Mouse (Mus musculus): ENCODE data around the gene Nol3. TPM values are rescaled to one million over a fixed set of nuclear protein-coding genes. Genes with fewer than 3 reads are reported as not detected.
A peak's percentile ranks its signal among the peaks of the same experiment; 100 is the strongest.

The Nol3 gene
- total and polyA plus RNA-seq, 3 experiments = 17.3 to 23.0 (median 19.7) TPM

DNA sequence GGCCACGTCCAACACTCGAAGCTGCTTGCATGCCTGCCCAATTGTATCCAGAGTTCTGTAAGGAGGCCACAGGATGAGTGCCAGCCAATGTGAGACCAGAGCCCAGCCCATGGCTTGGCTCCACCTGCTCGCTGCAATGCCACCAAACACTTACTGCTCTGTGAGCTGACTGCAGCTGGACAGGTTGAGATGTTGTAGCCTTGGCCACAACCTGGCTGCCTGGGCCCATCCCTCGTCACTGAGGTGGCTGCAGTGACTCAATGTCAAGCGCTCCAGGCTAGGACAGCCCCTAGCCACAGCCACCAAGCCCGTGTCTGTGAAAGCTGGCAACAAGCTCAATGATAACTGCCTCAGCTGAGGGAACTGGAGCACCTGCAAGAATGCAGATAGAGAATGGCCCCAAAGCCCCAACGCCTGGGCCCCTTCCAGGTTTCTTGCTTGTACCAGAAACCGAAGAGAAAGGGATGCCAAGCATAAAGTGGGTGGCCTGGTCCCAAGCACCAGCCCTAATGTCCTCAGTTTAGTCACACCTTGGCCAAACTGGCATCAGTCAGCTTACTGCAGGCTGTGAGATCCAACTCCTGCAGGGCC is 37.0 kb downstream of the Nol3 start:
- no peak for TF ChIP-seq POLR2A (IDR thresholded peaks at IDR 0.05; ENCODE audit: insufficient read depth, low read depth, low read length)
- TF ChIP-seq EP300 (IDR thresholded peaks at IDR 0.05; ENCODE audit: insufficient read depth, low read depth, low read length) = 0 out of 2 replicates have a peak, but pooled peaks have one; percentile 6
- 73% methylated on average over 8 of the region's 8 CpGs for WGBS
- Histone ChIP-seq H3K4me1 (ENCODE audit: control insufficient read depth, insufficient read depth, low read length) (peaks cover 1% of the 10 kb centered on the region; the same call in 1 of the 2 replicates), H3K27ac (no peak overlapping the region), H3K79me2 (replicated peaks; ENCODE audit: control insufficient read depth, insufficient read depth, low read length) (no peaks in the 10 kb centered on the region), H3K27me3 (ENCODE audit: control insufficient read depth, insufficient read depth, low read length) (no peaks in the 10 kb centered on the region), H3K9ac (ENCODE audit: low read depth, low read length) (no peak overlapping the region), H3K36me3 (ENCODE audit: control insufficient read depth, insufficient read depth, low read length) (no peaks in the 10 kb centered on the region), H3K4me3 (no peak overlapping the region)
- intact Hi-C loops (cut with DNase I) = no loop called here
- DNase-seq = peak; percentile 25 to 58

DNA sequence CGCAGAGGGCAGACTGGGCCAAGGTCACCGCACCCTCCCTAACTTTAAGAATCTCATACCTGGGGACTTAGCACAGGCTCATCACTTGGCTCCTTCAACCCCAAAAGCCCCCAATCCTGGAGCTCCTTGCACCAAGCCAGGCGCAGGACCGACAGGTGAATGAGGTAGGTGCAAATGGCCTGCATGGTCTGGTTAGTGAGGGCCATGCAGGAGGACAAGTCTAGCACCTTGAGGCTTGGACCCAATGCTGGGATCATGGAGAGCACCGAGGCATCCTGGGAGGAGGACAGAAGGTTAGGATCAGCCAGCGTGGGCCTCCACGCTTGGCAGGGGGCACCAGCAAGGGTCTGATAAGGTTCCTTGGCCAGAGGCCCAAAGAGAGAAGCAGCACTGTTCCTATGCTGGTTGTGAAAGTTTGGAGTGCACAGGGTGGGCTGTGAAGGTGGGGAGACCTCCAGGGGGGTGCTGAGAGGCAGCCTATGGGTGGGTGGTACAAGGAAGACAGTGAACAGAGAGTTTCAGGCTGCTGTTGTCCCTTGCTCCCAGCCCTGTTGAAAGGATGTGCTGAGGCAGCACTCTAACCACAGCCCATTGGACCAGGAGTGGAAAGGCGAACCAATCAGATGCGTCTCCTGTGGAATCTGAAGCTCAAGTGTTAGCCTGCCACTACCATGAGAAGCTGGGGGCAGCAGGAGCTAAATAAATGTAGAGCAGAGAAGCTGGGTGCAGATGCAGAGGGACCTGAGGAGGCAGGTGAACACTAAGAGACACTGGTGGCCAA is 37.9 kb downstream of the Nol3 start:
- Histone ChIP-seq H3K27me3 (ENCODE audit: control insufficient read depth, insufficient read depth, low read length) (no peaks in the 10 kb centered on the region), H3K4me1 (ENCODE audit: control insufficient read depth, insufficient read depth, low read length) (peaks cover 1% of the 10 kb centered on the region; the same call in 1 of the 2 replicates), H3K79me2 (replicated peaks; ENCODE audit: control insufficient read depth, insufficient read depth, low read length) (no peaks in the 10 kb centered on the region), H3K9ac (ENCODE audit: low read depth, low read length) (no peak overlapping the region), H3K36me3 (ENCODE audit: control insufficient read depth, insufficient read depth, low read length) (no peaks in the 10 kb centered on the region), H3K4me3 (no peak overlapping the region), H3K27ac (no peak overlapping the region)
- no peak for TF ChIP-seq EP300 (IDR thresholded peaks at IDR 0.05; ENCODE audit: insufficient read depth, low read depth, low read length)
- TF ChIP-seq CTCF (IDR thresholded peaks at IDR 0.05) = no peak
- no peak for TF ChIP-seq POLR2A (IDR thresholded peaks at IDR 0.05; ENCODE audit: insufficient read depth, low read depth, low read length)
- DNase-seq = no peak
- intact Hi-C loops (cut with DNase I) = no loop called here
- WGBS = 78% methylated on average over 9 of the region's 9 CpGs

DNA sequence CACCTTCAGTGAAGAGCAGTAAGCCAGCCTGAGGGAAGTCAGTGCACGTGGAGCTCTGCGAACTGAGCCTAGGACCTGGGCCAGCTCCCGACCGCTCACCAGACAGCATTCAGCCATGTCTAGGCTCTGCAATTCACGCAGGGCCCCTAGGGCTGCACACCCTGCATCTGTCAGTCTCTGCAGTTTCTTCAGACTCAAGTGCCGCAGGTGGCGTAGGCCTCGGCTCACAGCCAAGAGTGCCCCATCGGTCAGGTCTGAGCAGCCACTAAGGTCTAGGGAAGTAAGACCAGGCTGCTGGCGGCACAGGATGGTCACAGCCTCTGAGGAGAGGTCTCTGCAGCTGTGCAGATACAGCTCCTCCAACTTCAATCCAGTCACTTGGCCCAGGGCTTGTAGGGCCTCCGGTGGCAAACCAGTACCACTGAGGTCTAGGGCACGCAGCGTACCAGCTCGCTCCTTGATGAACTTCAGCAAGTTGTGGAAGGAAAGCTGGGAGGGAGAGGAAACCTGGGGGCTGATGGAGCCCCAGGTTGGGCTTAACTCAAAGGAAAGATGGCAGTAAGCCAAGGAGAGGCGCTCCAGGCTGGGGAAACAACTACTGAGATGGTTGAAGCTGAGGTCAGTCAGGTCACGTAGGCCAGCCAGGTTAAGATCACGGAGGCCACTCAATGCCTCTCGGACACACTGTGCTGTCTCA is 39.3 kb downstream of the Nol3 start:
- Histone ChIP-seq H3K4me1 (ENCODE audit: control insufficient read depth, insufficient read depth, low read length) (peaks cover 1% of the 10 kb centered on the region; the same call in 1 of the 2 replicates), H3K27me3 (ENCODE audit: control insufficient read depth, insufficient read depth, low read length) (no peaks in the 10 kb centered on the region), H3K9ac (ENCODE audit: low read depth, low read length) (no peak overlapping the region), H3K36me3 (ENCODE audit: control insufficient read depth, insufficient read depth, low read length) (no peaks in the 10 kb centered on the region), H3K4me3 (no peak overlapping the region), H3K79me2 (replicated peaks; ENCODE audit: control insufficient read depth, insufficient read depth, low read length) (no peaks in the 10 kb centered on the region), H3K27ac (no peak overlapping the region)
- intact Hi-C loops (cut with DNase I) = no loop called here
- DNase-seq = no peak
- 78% methylated on average over 18 of the region's 18 CpGs for WGBS
- TF ChIP-seq POLR2A (IDR thresholded peaks at IDR 0.05; ENCODE audit: insufficient read depth, low read depth, low read length) (no peak), EP300 (IDR thresholded peaks at IDR 0.05; ENCODE audit: insufficient read depth, low read depth, low read length) (no peak), CTCF (IDR thresholded peaks at IDR 0.05) (no peak)

DNA sequence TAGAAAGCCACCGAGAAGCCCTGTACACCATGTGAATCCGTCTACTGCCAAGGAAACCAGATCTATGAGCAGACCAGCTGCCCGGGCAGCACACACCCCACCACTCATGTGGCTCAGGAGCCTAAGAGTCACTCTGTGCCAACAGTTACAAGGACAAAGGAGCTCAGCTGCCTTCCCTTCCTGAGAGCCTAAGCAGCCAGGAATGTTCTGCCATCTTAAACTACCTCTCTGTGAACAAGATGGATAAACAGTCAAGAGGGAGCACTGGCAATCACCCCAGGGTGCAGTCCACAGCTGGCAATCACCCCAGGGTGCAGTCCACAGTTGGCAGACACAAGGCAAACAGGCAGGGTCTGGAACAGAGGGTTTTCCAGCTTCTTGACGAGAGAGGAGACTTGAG is 42.0 kb downstream of the Nol3 start:
- peak overlapping the region; percentile 17; the same call in 1 of the 2 replicates for H3K27ac ChIP-seq

DNA sequence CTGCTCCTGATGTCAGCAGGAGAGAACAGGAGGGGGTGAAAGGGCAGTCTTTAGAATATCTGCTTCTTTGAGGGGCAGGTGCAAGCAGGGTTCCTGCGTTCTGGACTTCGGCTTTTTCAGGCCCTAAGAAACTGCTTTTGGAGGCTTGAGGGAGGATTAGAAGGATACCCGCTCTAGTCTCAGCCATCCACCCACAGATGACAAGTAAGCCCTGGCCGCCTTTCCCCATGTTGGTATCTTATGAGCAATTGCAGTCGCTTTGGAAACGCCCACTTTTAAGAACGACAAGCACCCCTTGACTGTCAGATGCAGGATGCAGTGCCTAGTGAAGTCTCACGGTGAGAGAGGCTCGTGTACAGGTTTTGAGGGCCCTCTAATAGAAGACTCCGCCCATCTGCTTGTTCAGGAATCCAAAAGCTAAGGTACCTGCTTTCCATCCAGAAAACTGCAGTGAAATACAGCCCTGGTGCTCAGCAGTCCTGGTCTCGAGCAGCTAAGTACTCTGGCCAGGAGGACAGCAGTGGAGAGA is 42.8 kb downstream of the Nol3 start:
- no peak overlapping the region for H3K4me3 ChIP-seq
- 85% methylated on average over 11 of the region's 11 CpGs for WGBS
- DNase-seq = no peak
- no peak overlapping the region for H3K27ac ChIP-seq
- H3K27me3 ChIP-seq (ENCODE audit: control insufficient read depth, insufficient read depth, low read length) = no peaks in the 10 kb centered on the region
- H3K4me1 ChIP-seq (ENCODE audit: control insufficient read depth, insufficient read depth, low read length) = peaks cover 1% of the 10 kb centered on the region; the same call in 1 of the 2 replicates
- TF ChIP-seq CTCF (IDR thresholded peaks at IDR 0.05) = no peak
- TF ChIP-seq EP300 (IDR thresholded peaks at IDR 0.05; ENCODE audit: insufficient read depth, low read depth, low read length) = no peak
- no peak for TF ChIP-seq POLR2A (IDR thresholded peaks at IDR 0.05; ENCODE audit: insufficient read depth, low read depth, low read length)
- intact Hi-C loops (cut with DNase I) = no loop called here
- no peaks in the 10 kb centered on the region for H3K36me3 ChIP-seq (ENCODE audit: control insufficient read depth, insufficient read depth, low read length)
- H3K79me2 ChIP-seq (replicated peaks; ENCODE audit: control insufficient read depth, insufficient read depth, low read length) = no peaks in the 10 kb centered on the region
- H3K9ac ChIP-seq (ENCODE audit: low read depth, low read length) = no peak overlapping the region

More for the DNA sequence above, 42.0 kb downstream of the Nol3 start:
- TF ChIP-seq CTCF (IDR thresholded peaks at IDR 0.05) (no peak), EP300 (IDR thresholded peaks at IDR 0.05; ENCODE audit: insufficient read depth, low read depth, low read length) (no peak), POLR2A (IDR thresholded peaks at IDR 0.05; ENCODE audit: insufficient read depth, low read depth, low read length) (no peak)
- DNase-seq = no peak
- no peak overlapping the region for H3K9ac ChIP-seq (ENCODE audit: low read depth, low read length)
- H3K79me2 ChIP-seq (replicated peaks; ENCODE audit: control insufficient read depth, insufficient read depth, low read length) = no peaks in the 10 kb centered on the region
- H3K4me3 ChIP-seq = no peak overlapping the region
- peaks cover 1% of the 10 kb centered on the region; the same call in 1 of the 2 replicates for H3K4me1 ChIP-seq (ENCODE audit: control insufficient read depth, insufficient read depth, low read length)
- H3K36me3 ChIP-seq (ENCODE audit: control insufficient read depth, insufficient read depth, low read length) = no peaks in the 10 kb centered on the region
- intact Hi-C loops (cut with DNase I) = no loop called here
- H3K27me3 ChIP-seq (ENCODE audit: control insufficient read depth, insufficient read depth, low read length) = no peaks in the 10 kb centered on the region
- 66% methylated on average over 4 of the region's 4 CpGs for WGBS
